Mouse (Mus musculus) adipose tissue, adult 10 weeks (tissue): ENCODE results near the gene Ms4a14. TPM values are rescaled to one million over a fixed set of nuclear protein-coding genes. Genes with fewer than 3 reads are reported as not detected.

Experiments
- polyA plus RNA-seq: library from polyadenylated mRNA; stranded (reverse); fragments of 350-450 nt; fragmentation: Illumina TruSeq; extraction: RNeasy Lipid Tissue Mini Kit (QIAGEN cat#74804); gene quantifications from one replicate; pipeline ENCODE4 v1.2.3, GENCODE M21; 2014; ENCODE audit warnings: low read depth, low replicate concordance

Ms4a14 gene
- polyA plus RNA-seq: 7.3 TPM

GRCm38 (mm10) chr19:11314354-11314753 lies at the start of gene Ms4a14:
TSS of gene Ms4a14 (minus strand) at chr19:11314454.

GRCm38 (mm10) chr19:11335932-11336331 lies 21.7 kb upstream of the Ms4a14 start, which contains the start of gene Ms4a7:
TSS of gene Ms4a7 (minus strand) at chr19:11336146.

GRCm38 (mm10) chr19:11283773-11284172 lies 30.5 kb downstream of the Ms4a14 start, which contains the start of gene Ms4a5:
TSS of gene Ms4a5 (minus strand) at chr19:11283873.

GRCm38 (mm10) chr19:11266052-11266845 lies 48.0 kb downstream of the Ms4a14 start, which contains the start of gene Ms4a1:
TSS of gene Ms4a1 (minus strand) at chr19:11266241.

Other genes starting within 250 kb of the Ms4a14 start
- 5.2 TPM for gene Ms4a8a, start 233.4 kb downstream of the Ms4a14 start, polyA plus RNA-seq
- 4.1 TPM for gene 1700017D01Rik, start 183.6 kb downstream of the Ms4a14 start, polyA plus RNA-seq
- 3.5 TPM for gene 1700025F22Rik, start 149.1 kb downstream of the Ms4a14 start, polyA plus RNA-seq
- gene Ms4a13, start 117.7 kb downstream of the Ms4a14 start, polyA plus RNA-seq: 2.7 TPM
- gene Ms4a12, start 82.0 kb downstream of the Ms4a14 start, polyA plus RNA-seq: not detected
- 0.27 TPM for gene Ms4a1, start 48.2 kb downstream of the Ms4a14 start, polyA plus RNA-seq
- gene Ms4a5, start 30.6 kb downstream of the Ms4a14 start, polyA plus RNA-seq: 6.4 TPM
- gene Ms4a7, start 21.7 kb upstream of the Ms4a14 start, polyA plus RNA-seq: 9.0 TPM
- 6.6 TPM for gene Ms4a4a, start 61.1 kb upstream of the Ms4a14 start, polyA plus RNA-seq
- 1.2 TPM for gene Ms4a4c, start 90.3 kb upstream of the Ms4a14 start, polyA plus RNA-seq
- gene Ms4a4b, start 129.1 kb upstream of the Ms4a14 start, polyA plus RNA-seq: 4.1 TPM
- gene Ms4a6c, start 154.9 kb upstream of the Ms4a14 start, polyA plus RNA-seq: 12.9 TPM
- 0.84 TPM for gene Gm8369, start 171.5 kb upstream of the Ms4a14 start, polyA plus RNA-seq
- 11.3 TPM for gene Ms4a6b, start 202.1 kb upstream of the Ms4a14 start, polyA plus RNA-seq
- gene Ms4a4d, start 222.3 kb upstream of the Ms4a14 start, polyA plus RNA-seq: 20.0 TPM